Mouse (Mus musculus) forebrain, embryonic 10.5 days (tissue): ENCODE results near the gene Gm44790. TPM values are rescaled to one million over a fixed set of nuclear protein-coding genes. Genes with fewer than 3 reads are reported as not detected.

Experiments
- DNase-seq: peaks from one replicate; pipeline ENCODE4 v3.0.0-alpha.2; 2017; ENCODE audit warnings: low spot score; ENCODE audit errors: extremely low spot score
- H3K27ac ChIP-seq: fragments of 300-500 bp; sonication (generic); 2 replicates; pipeline ENCODE4 v1.5.1; 2016; ENCODE audit warnings: mild to moderate bottlenecking
- H3K27me3 ChIP-seq: fragments of 300-500 bp; sonication (generic); 2 replicates; pipeline ENCODE4 v1.6.1; 2016; ENCODE audit warnings: mild to moderate bottlenecking; ENCODE audit not compliant: poor library complexity, severe bottlenecking
- H3K36me3 ChIP-seq: fragments of 300-500 bp; sonication (generic); replicated peaks from 2 replicates; pipeline ENCODE4 v1.6.1; 2016; ENCODE audit warnings: mild to moderate bottlenecking, moderate library complexity
- H3K4me1 ChIP-seq: fragments of 300-500 bp; sonication (generic); 2 replicates; pipeline ENCODE4 v1.6.1; 2016
- H3K4me3 ChIP-seq: fragments of 300-500 bp; sonication (generic); 2 replicates; pipeline ENCODE4 v1.5.1; 2016; ENCODE audit warnings: mild to moderate bottlenecking, moderate library complexity
- H3K9me3 ChIP-seq: fragments of 300-500 bp; sonication (generic); 2 replicates; pipeline ENCODE4 v1.6.1; 2016; ENCODE audit warnings: mild to moderate bottlenecking, moderate library complexity
- WGBS: fragments of 180-500 bp; shearing (Covaris S2); methylation state at CpG from one replicate; pipeline ENCODE4 v1.1.7; 2016; 5-methylcytosine and 5-hydroxymethylcytosine counted together
- polyA plus RNA-seq: library from polyadenylated mRNA; unstranded; fragments of >200 nt; fragmentation: Nextera tagmentation; extraction: Ambion mirVana; gene quantifications from 2 replicates; pipeline ENCODE4 v1.2.1, GENCODE M21; 2016

Gene Gm44790
- polyA plus RNA-seq, 1 experiment from 2014 or later, result 0.83 TPM

DNA sequence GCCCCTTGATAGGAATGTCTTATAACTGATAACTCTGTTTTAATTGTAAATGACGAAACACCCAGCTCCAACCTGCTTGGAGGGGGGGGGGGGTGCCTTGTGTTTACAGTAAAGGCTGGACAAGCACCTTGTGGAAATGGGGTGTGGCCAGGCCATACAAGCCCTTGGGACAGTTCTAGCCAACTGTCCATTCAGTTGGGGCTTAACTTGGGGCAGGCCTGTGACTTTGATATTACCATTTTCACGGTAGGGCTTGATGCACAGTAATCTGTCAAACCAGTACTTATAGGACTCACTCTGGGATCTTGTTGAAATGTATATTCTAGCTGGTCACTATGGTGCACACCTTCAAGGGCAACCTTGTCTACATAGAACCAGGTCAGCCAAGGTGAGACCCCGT is 44.9 kb downstream of the Gm44790 start:
- Histone ChIP-seq H3K27me3 (no peaks in the 10 kb centered on the region), H3K36me3 (peaks cover 43% of the 10 kb centered on the region), H3K9me3 (no peaks in the 10 kb centered on the region), H3K27ac (peak overlapping the region; percentile 93), H3K4me3 (peak overlapping the region; percentile 50), H3K4me1 (peaks cover 38% of the 10 kb centered on the region)
- no peak for DNase-seq
- 92% methylated on average over 3 of the region's 3 CpGs for WGBS

DNA sequence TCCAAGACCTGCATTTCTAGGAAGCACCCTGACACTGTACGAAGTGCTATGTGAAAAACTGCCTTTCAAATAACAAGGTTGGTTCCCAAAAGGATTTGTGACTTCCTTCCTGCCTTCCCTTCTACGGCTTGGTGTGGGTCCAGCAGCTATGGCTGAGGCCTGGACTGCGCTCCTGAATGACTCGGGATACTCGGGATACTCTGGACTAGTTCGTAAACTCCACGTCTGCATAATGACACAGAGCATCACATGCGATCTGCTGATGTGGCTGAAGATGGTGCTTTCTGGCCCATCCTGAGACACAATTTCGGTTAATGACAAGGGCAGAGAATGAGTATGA is 45.3 kb downstream of the Gm44790 start:
- Histone ChIP-seq H3K9me3 (no peaks in the 10 kb centered on the region), H3K27ac (peak overlapping the region; percentile 93), H3K4me1 (peaks cover 37% of the 10 kb centered on the region), H3K27me3 (no peaks in the 10 kb centered on the region), H3K36me3 (peaks cover 39% of the 10 kb centered on the region), H3K4me3 (peak overlapping the region; percentile 50)
- DNase-seq, result no peak
- WGBS, result 31% methylated on average over 9 of the region's 9 CpGs

- H3K36me3 ChIP-seq, result peaks cover 34% of the 10 kb centered on the region
- peak; percentile 100 for DNase-seq
- no peaks in the 10 kb centered on the region for H3K27me3 ChIP-seq
- peak overlapping the region; percentile 93 for H3K27ac ChIP-seq
- H3K4me3 ChIP-seq, result peak overlapping the region; percentile 50
- under 1% methylated on average over 56 of the region's 56 CpGs for WGBS
- peaks cover 35% of the 10 kb centered on the region for H3K4me1 ChIP-seq
- H3K9me3 ChIP-seq, result no peaks in the 10 kb centered on the region
These were observed 45.9 kb downstream of the Gm44790 start for GRCm38 (mm10) chr6:86472100-86472955.

DNA sequence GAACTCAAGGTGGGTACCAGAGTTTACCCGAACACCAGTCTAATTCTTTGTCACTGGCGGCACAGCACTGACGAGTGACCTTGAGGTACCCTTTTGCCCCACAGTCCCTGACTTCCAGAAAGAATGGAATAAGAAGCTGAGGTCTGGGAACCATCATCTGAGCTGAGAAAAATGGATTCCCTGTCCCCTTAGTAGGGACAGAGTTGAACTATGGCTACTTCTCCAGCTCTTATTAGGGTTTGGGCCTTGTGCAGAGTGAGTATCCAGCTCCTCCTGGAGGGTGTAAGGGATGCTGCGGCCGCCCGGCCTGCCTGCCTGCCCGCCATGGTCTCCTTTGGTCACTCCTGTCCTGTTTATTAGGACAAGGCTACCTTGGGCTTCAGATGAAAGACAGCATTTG is 46.6 kb downstream of the Gm44790 start:
- Histone ChIP-seq H3K27ac (peak overlapping the region; percentile 93), H3K4me3 (peak overlapping the region; percentile 50), H3K27me3 (no peaks in the 10 kb centered on the region), H3K4me1 (peaks cover 36% of the 10 kb centered on the region), H3K9me3 (no peaks in the 10 kb centered on the region), H3K36me3 (peaks cover 27% of the 10 kb centered on the region)
- WGBS, result 61% methylated on average over 7 of the region's 7 CpGs
- DNase-seq, result peak; percentile 49

GRCm38 (mm10) chr6:86474072-86474471 is 47.6 kb downstream of the Gm44790 start:
- no peak overlapping the region for H3K4me3 ChIP-seq
- no peaks in the 10 kb centered on the region for H3K9me3 ChIP-seq
- H3K4me1 ChIP-seq, result peaks cover 42% of the 10 kb centered on the region
- peaks cover 18% of the 10 kb centered on the region for H3K36me3 ChIP-seq
- 98% methylated on average over 5 of the region's 5 CpGs for WGBS
- no peaks in the 10 kb centered on the region for H3K27me3 ChIP-seq
- DNase-seq, result no peak
- peak overlapping the region; percentile 46; the same call in 1 of the 2 replicates for H3K27ac ChIP-seq

DNA sequence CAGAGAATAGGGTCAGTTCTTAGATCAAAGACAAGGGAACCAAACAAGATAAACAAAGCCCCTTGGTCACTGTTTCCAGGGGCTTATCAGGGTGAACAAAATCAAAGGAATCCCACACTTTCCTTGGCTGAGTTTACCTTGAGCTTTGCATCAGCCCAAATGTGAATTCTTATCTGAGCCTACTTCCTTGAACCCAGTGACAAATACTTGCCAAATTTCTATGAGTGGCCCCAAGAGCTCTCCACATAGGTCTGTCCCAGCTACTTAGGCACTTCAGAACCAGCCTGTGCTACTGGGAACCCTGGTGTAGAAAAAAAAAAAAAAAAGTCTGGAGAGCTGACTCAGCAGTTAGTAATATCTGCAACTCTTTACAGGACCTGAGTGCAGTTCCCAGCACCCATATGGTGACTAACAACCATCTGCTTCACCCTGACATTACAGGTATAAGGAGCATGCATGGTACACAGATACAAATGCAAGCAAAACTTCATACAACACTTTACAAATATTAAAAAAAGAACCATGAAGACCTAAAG is 48.3 kb downstream of the Gm44790 start:
- no peaks in the 10 kb centered on the region for H3K27me3 ChIP-seq
- no peak overlapping the region for H3K27ac ChIP-seq
- DNase-seq, result no peak
- H3K4me3 ChIP-seq, result no peak overlapping the region
- peaks cover 48% of the 10 kb centered on the region for H3K4me1 ChIP-seq
- H3K36me3 ChIP-seq, result peaks cover 11% of the 10 kb centered on the region
- H3K9me3 ChIP-seq, result no peaks in the 10 kb centered on the region

- 85% methylated on average over 9 of the region's 9 CpGs for WGBS
- H3K27me3 ChIP-seq, result no peaks in the 10 kb centered on the region
- H3K4me3 ChIP-seq, result no peak overlapping the region
- no peak overlapping the region for H3K27ac ChIP-seq
- H3K4me1 ChIP-seq, result peaks cover 57% of the 10 kb centered on the region
- DNase-seq, result no peak
- H3K9me3 ChIP-seq, result no peaks in the 10 kb centered on the region
- H3K36me3 ChIP-seq, result peaks cover 2% of the 10 kb centered on the region; the same call in 1 of the 2 replicates
These were observed 49.2 kb downstream of the Gm44790 start for GRCm38 (mm10) chr6:86475462-86476167.

DNA sequence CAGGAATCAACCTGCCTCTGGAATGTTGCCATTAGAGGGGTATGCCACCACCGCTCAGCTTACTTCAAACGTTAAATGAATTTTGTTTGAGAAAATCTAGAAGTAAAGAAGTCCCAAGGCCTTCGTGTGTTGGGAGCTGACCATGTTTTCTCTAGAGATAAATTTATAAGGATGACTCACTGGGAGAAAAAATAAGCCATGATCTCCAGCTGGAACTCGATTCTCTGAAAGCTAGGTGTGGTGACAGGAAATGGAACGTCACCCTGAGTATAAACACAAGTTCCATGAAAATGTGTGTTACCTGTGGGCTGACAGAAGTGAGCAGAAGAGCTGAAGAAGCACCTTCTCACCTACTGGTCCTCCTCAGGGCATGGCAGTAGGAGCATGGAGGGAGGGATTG is 50.5 kb downstream of the Gm44790 start:
- 88% methylated on average over 5 of the region's 5 CpGs for WGBS
- no peak for DNase-seq
- peaks cover 52% of the 10 kb centered on the region for H3K4me1 ChIP-seq
- H3K9me3 ChIP-seq, result no peaks in the 10 kb centered on the region
- H3K4me3 ChIP-seq, result no peak overlapping the region
- no peak overlapping the region for H3K27ac ChIP-seq
- no peaks in the 10 kb centered on the region for H3K36me3 ChIP-seq
- H3K27me3 ChIP-seq, result no peaks in the 10 kb centered on the region

DNA sequence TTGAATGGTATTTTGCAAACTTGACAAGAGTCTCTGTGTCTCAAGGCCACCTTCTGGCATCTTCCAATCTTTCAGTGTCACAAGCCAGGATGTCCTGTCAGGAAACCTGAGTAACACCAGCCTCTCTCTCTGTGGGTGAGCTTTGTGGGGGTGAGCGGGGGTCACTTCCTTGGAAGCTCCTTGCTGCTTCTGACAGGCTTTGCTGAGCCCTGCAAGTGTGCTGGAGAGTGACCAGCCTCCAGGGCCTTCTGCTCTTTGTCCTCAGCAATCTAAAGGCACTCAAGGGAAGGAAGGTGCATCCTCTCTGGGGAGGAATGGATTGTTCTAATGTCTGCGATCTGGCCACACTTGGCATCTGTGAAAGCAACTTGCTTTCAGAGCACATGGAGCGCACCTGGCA is 52.9 kb downstream of the Gm44790 start:
- no peaks in the 10 kb centered on the region for H3K36me3 ChIP-seq
- no peak for DNase-seq
- peaks cover 32% of the 10 kb centered on the region for H3K4me1 ChIP-seq
- no peaks in the 10 kb centered on the region for H3K9me3 ChIP-seq
- WGBS, result 71% methylated on average over 3 of the region's 3 CpGs
- no peaks in the 10 kb centered on the region for H3K27me3 ChIP-seq
- peak overlapping the region; percentile 66 for H3K27ac ChIP-seq
- H3K4me3 ChIP-seq, result no peak overlapping the region

DNA sequence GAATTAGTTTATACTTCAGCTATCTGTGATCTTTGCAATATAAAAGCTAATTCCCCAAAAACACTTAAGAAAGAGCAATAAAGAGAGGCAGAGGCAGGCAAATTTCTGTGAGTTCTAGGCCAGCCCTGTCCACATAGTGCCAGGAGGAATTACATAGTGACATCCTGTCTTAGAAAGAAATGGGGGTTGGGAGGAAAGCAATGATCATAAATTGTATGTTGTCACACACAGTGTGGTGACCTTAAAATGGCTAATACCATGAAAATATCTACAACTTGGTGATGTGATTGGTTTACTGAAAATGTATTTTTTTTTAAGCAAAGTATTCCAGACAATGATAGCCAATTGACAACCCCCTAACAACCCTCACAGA is 53.3 kb downstream of the Gm44790 start:
- Histone ChIP-seq H3K36me3 (no peaks in the 10 kb centered on the region), H3K27ac (peak overlapping the region; percentile 66; the same call in 1 of the 2 replicates), H3K27me3 (no peaks in the 10 kb centered on the region), H3K9me3 (no peaks in the 10 kb centered on the region), H3K4me1 (peaks cover 31% of the 10 kb centered on the region), H3K4me3 (no peak overlapping the region)
- DNase-seq, result no peak

GRCm38 (mm10) chr6:86480189-86480831 is 53.9 kb downstream of the Gm44790 start:
- DNase-seq, result no peak
- peak overlapping the region; percentile 77 for H3K27ac ChIP-seq
- H3K4me3 ChIP-seq, result no peak overlapping the region
- H3K36me3 ChIP-seq, result no peaks in the 10 kb centered on the region
- WGBS, result 51% methylated on average over 9 of the region's 9 CpGs
- peaks cover 31% of the 10 kb centered on the region for H3K4me1 ChIP-seq
- H3K27me3 ChIP-seq, result no peaks in the 10 kb centered on the region
- H3K9me3 ChIP-seq, result no peaks in the 10 kb centered on the region

- peaks cover 34% of the 10 kb centered on the region for H3K4me1 ChIP-seq
- H3K36me3 ChIP-seq, result no peaks in the 10 kb centered on the region
- WGBS, result 79% methylated on average over 5 of the region's 5 CpGs
- DNase-seq, result no peak
- H3K4me3 ChIP-seq, result no peak overlapping the region
- H3K27ac ChIP-seq, result no peak overlapping the region
- no peaks in the 10 kb centered on the region for H3K9me3 ChIP-seq
- no peaks in the 10 kb centered on the region for H3K27me3 ChIP-seq
These were observed 55.4 kb downstream of the Gm44790 start for GRCm38 (mm10) chr6:86481871-86482270.
